Mouse (Mus musculus): ENCODE results near the gene Smoc2. TPM values are rescaled to one million over a fixed set of nuclear protein-coding genes. Genes with fewer than 3 reads are reported as not detected.

Gene Smoc2
- polyA plus RNA-seq, 1 experiment from 2014 or later, result 19.4 TPM

DNA sequence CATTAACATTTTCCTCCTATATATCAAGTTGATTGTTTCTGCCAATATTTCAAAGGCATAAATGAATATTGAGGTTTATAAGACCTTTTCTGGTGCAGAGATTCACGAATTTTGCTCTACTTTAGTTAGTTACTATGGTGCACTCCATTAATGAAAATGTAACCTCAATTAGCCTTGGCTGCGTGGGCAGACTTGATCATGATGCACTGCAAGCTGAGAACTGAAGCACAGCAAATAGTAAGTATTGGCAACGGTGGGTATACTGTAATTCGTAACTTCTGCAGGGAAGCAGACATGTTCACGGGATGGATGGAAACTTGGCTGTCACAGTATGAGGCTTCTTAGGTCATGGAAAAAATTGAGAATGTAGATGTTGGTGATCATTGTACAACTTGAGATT is 166.3 kb downstream of the Smoc2 start:
- no peaks in the 10 kb centered on the region for H3K36me3 ChIP-seq (ENCODE audit: control insufficient read depth, insufficient read depth, low read length)
- no peak for DNase-seq (ENCODE audit: low spot score)
- no peak overlapping the region for H3K4me3 ChIP-seq (ENCODE audit: low read depth, low read length)
- no peaks in the 10 kb centered on the region for H3K4me1 ChIP-seq (replicated peaks; ENCODE audit: control insufficient read depth, insufficient read depth, low read length)
- H3K27me3 ChIP-seq (ENCODE audit: control insufficient read depth, insufficient read depth, low read length), result no peaks in the 10 kb centered on the region
- ATAC-seq (ENCODE audit: low FRiP score), result no peak
- H3K4me2 ChIP-seq (replicated peaks; ENCODE audit: low read depth, low read length), result no peak overlapping the region
- H3K9ac ChIP-seq (ENCODE audit: low read depth, low read length), result no peak overlapping the region
- no peaks in the 10 kb centered on the region for H3K9me3 ChIP-seq (ENCODE audit: control insufficient read depth, low read length)
- WGBS, result 88% methylated on average over 5 of the region's 5 CpGs
- H3K27ac ChIP-seq (ENCODE audit: low read depth, low read length), result no peak overlapping the region

DNA sequence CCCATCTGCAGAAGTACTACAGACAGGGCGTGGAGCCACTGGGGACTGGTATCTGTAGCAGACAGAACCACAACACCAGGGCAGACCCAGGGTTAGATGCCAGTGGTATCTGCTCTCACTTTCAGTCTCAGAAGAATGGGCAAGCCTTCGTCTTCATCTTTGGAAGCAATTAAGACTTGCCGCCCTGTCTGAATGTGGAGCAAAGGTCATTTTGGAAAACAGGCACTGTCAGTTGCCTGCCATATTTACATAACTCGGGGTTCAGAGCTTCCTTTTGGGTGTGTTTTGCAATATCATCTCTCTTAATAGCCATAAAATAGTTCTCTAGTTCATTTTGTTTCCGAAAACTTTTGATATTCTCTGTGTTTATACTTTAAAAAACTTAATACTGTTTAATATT is 168.0 kb downstream of the Smoc2 start:
- DNase-seq (ENCODE audit: low spot score) (no peak), ATAC-seq (ENCODE audit: low FRiP score) (no peak)
- H3K27me3 ChIP-seq (ENCODE audit: control insufficient read depth, insufficient read depth, low read length), result no peaks in the 10 kb centered on the region
- 74% methylated on average over 5 of the region's 5 CpGs for WGBS
- H3K4me1 ChIP-seq (replicated peaks; ENCODE audit: control insufficient read depth, insufficient read depth, low read length), result no peaks in the 10 kb centered on the region
- H3K4me2 ChIP-seq (replicated peaks; ENCODE audit: low read depth, low read length), result no peak overlapping the region
- no peaks in the 10 kb centered on the region for H3K36me3 ChIP-seq (ENCODE audit: control insufficient read depth, insufficient read depth, low read length)
- no peak overlapping the region for H3K9ac ChIP-seq (ENCODE audit: low read depth, low read length)
- H3K4me3 ChIP-seq (ENCODE audit: low read depth, low read length), result no peak overlapping the region
- no peaks in the 10 kb centered on the region for H3K9me3 ChIP-seq (ENCODE audit: control insufficient read depth, low read length)
- no peak overlapping the region for H3K27ac ChIP-seq (ENCODE audit: low read depth, low read length)

Other genes with a start within 250 kb of the Smoc2 start
- not detected in 2 replicates for gene Gm7358, start 220.0 kb upstream of the Smoc2 start, polyA plus RNA-seq (2014; fragmentation: Nextera tagmentation; extraction: Ambion mirVana)
- 0.25 and 0.86 TPM in 2 replicates for gene Dact2, start 75.2 kb upstream of the Smoc2 start, polyA plus RNA-seq (2014; fragmentation: Nextera tagmentation; extraction: Ambion mirVana)